Mouse (Mus musculus): ENCODE results near the gene Grik4. TPM values are rescaled to one million over a fixed set of nuclear protein-coding genes. Genes with fewer than 3 reads are reported as not detected.

Gene Grik4
- total and polyA plus RNA-seq, 2 experiments from 2014 or later: 9.5 to 17.2 TPM

DNA sequence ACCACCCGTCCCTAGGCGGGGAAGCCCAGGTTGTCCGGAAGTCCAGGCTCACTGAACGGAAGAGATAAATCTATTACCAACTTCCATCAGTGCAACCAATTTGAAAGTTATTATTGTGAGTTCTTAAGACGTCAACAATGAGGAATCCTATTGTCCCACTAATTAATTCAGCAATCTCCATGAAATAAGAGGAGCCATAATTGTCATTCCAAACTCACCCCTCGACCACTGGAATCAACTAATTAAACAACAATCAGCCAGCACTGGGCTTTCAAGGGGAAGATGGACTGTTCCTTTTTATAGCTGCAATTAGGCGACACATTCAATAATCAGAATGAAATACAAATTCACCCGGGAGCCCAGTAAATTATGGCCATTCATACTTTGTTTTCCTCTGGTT lies 58.7 kb downstream of the Grik4 start:
- no peak for ATAC-seq (ENCODE audit: low FRiP score)
- Histone ChIP-seq H3K9me3 (ENCODE audit: low read length) (no peaks in the 10 kb centered on the region), H3K36me3 (ENCODE audit: insufficient read depth, low read length) (no peaks in the 10 kb centered on the region), H3K4me1 (ENCODE audit: insufficient read depth, low read length) (no peaks in the 10 kb centered on the region), H3K9ac (replicated peaks; ENCODE audit: low read length, poor library complexity, severe bottlenecking) (no peak overlapping the region), H3K27ac (ENCODE audit: low read depth, low read length) (no peak overlapping the region), H3K27me3 (ENCODE audit: insufficient read depth, low read length) (0 out of 2 replicates have a peak, but pooled peaks cover 4% of the 10 kb centered on the region), H3K4me2 (ENCODE audit: low read depth, low read length, poor library complexity, severe bottlenecking) (no peak overlapping the region), H3K4me3 (ENCODE audit: low read depth, low read length) (no peak overlapping the region)
- no peak for TF ChIP-seq CTCF (IDR thresholded peaks at IDR 0.05)
- 68% methylated on average over 8 of the region's 8 CpGs for WGBS
- no peak for DNase-seq (ENCODE audit: low spot score)

DNA sequence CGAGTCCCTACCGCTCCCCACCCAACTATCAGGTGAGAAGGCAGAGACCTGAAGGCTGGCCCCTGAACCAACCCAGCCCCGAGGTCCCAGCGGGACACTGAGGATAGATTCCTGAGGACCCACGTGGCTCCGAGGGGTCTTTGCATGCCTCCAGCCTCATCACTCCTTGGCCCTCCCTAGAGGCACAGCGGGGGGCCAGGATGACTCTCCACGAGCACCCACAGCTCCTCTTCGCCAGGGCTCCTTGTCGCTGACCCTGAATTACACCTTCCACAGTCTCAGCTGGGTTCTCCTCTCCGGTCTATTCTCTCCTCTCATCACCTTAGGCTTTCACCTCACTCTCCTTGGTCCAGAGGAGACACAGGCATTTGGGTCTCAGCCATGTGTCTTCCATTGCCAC lies 59.2 kb downstream of the Grik4 start:
- ATAC-seq (ENCODE audit: low FRiP score): no peak
- no peak overlapping the region for H3K9ac ChIP-seq (replicated peaks; ENCODE audit: low read length, poor library complexity, severe bottlenecking)
- TF ChIP-seq CTCF (IDR thresholded peaks at IDR 0.05): no peak

GRCm38 (mm10) chr9:42883006-42883759 lies 61.1 kb downstream of the Grik4 start:
- Histone ChIP-seq H3K4me1 (ENCODE audit: insufficient read depth, low read length) (peaks cover 6% of the 10 kb centered on the region; the same call in 1 of the 2 replicates), H3K9me3 (ENCODE audit: low read length) (no peaks in the 10 kb centered on the region), H3K36me3 (ENCODE audit: insufficient read depth, low read length) (no peaks in the 10 kb centered on the region), H3K9ac (replicated peaks; ENCODE audit: low read length, poor library complexity, severe bottlenecking) (no peak overlapping the region), H3K4me3 (ENCODE audit: low read depth, low read length) (no peak overlapping the region), H3K4me2 (ENCODE audit: low read depth, low read length, poor library complexity, severe bottlenecking) (no peak overlapping the region), H3K27me3 (ENCODE audit: insufficient read depth, low read length) (0 out of 2 replicates have a peak, but pooled peaks cover 4% of the 10 kb centered on the region), H3K27ac (ENCODE audit: low read depth, low read length) (no peak overlapping the region)
- no peak for TF ChIP-seq CTCF (IDR thresholded peaks at IDR 0.05)
- ATAC-seq (ENCODE audit: low FRiP score) (no peak), DNase-seq (ENCODE audit: low spot score) (no peak)
- WGBS: 88% methylated on average over 10 of the region's 10 CpGs

More for the DNA sequence above, 59.2 kb downstream of the Grik4 start:
- 81% methylated on average over 11 of the region's 11 CpGs for WGBS
- H3K9me3 ChIP-seq (ENCODE audit: low read length): no peaks in the 10 kb centered on the region
- no peak for DNase-seq (ENCODE audit: low spot score)
- no peak overlapping the region for H3K27ac ChIP-seq (ENCODE audit: low read depth, low read length)
- H3K4me1 ChIP-seq (ENCODE audit: insufficient read depth, low read length): no peaks in the 10 kb centered on the region
- H3K4me2 ChIP-seq (ENCODE audit: low read depth, low read length, poor library complexity, severe bottlenecking): no peak overlapping the region
- 0 out of 2 replicates have a peak, but pooled peaks cover 4% of the 10 kb centered on the region for H3K27me3 ChIP-seq (ENCODE audit: insufficient read depth, low read length)
- no peak overlapping the region for H3K4me3 ChIP-seq (ENCODE audit: low read depth, low read length)
- H3K36me3 ChIP-seq (ENCODE audit: insufficient read depth, low read length): no peaks in the 10 kb centered on the region

DNA sequence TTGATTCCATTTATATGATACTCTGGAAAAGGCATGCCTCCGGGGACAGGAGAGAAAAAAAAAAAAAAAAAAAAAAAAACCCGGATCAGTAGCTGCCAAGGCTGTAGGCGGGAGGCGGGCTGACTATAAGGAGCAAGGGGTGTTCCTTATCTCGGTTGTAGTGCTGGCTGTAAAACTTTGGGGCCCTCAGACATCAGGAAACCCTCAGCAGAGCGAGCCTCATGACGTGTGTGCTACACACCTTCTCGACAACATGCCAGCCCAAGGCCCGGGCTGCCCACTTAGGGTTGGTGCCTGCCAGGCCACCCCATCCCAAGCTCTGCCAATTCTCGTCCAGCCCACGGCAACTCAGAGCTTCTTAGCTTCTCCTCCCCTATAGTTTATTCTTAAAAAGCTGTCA lies 62.0 kb downstream of the Grik4 start:
- H3K27me3 ChIP-seq (ENCODE audit: insufficient read depth, low read length): 0 out of 2 replicates have a peak, but pooled peaks cover 4% of the 10 kb centered on the region
- peaks cover 7% of the 10 kb centered on the region; the same call in 1 of the 2 replicates for H3K4me1 ChIP-seq (ENCODE audit: insufficient read depth, low read length)
- H3K4me3 ChIP-seq (ENCODE audit: low read depth, low read length): no peak overlapping the region
- H3K9ac ChIP-seq (replicated peaks; ENCODE audit: low read length, poor library complexity, severe bottlenecking): no peak overlapping the region
- no peak for ATAC-seq (ENCODE audit: low FRiP score)
- no peaks in the 10 kb centered on the region for H3K36me3 ChIP-seq (ENCODE audit: insufficient read depth, low read length)
- TF ChIP-seq CTCF (IDR thresholded peaks at IDR 0.05): no peak
- WGBS: 49% methylated on average over 11 of the region's 11 CpGs
- no peaks in the 10 kb centered on the region for H3K9me3 ChIP-seq (ENCODE audit: low read length)
- H3K4me2 ChIP-seq (ENCODE audit: low read depth, low read length, poor library complexity, severe bottlenecking): no peak overlapping the region
- no peak overlapping the region for H3K27ac ChIP-seq (ENCODE audit: low read depth, low read length)
- DNase-seq (ENCODE audit: low spot score): no peak

GRCm38 (mm10) chr9:42881040-42881439 lies 63.3 kb downstream of the Grik4 start:
- H3K4me2 ChIP-seq (ENCODE audit: low read depth, low read length, poor library complexity, severe bottlenecking): no peak overlapping the region

DNA sequence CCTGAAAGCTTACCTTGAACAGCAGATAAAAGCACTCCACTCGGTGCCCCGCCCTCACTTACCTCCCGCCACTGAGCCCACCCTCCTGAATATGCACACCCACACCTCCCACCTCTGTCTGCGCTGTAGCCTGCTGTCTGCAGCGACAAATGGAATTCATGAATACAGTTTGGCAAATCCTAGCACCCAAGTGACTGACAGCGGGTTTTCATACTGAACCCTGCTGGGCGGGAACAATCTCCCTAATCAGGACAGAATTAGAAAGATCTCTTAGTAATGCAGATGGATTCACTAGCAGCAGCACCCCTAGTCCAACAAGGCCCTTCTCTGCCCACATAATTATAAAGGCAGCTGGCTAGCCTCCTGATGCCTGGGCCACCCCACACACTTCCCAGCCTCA lies 65.9 kb downstream of the Grik4 start:
- Histone ChIP-seq H3K36me3 (ENCODE audit: insufficient read depth, low read length) (no peaks in the 10 kb centered on the region), H3K9me3 (ENCODE audit: low read length) (no peaks in the 10 kb centered on the region), H3K27ac (ENCODE audit: low read depth, low read length) (no peak overlapping the region), H3K9ac (replicated peaks; ENCODE audit: low read length, poor library complexity, severe bottlenecking) (no peak overlapping the region), H3K4me1 (ENCODE audit: insufficient read depth, low read length) (peaks cover 7% of the 10 kb centered on the region; the same call in 1 of the 2 replicates), H3K4me2 (ENCODE audit: low read depth, low read length, poor library complexity, severe bottlenecking) (no peak overlapping the region), H3K27me3 (ENCODE audit: insufficient read depth, low read length) (no peaks in the 10 kb centered on the region), H3K4me3 (ENCODE audit: low read depth, low read length) (no peak overlapping the region)
- no peak for DNase-seq (ENCODE audit: low spot score)
- no peak for ATAC-seq (ENCODE audit: low FRiP score)
- 20% methylated on average over 7 of the region's 7 CpGs for WGBS
- TF ChIP-seq CTCF (IDR thresholded peaks at IDR 0.05): no peak

More at GRCm38 (mm10) chr9:42881040-42881439, 63.3 kb downstream of the Grik4 start:
- Histone ChIP-seq H3K9me3 (ENCODE audit: low read length) (no peaks in the 10 kb centered on the region), H3K27ac (ENCODE audit: low read depth, low read length) (no peak overlapping the region), H3K9ac (replicated peaks; ENCODE audit: low read length, poor library complexity, severe bottlenecking) (no peak overlapping the region), H3K36me3 (ENCODE audit: insufficient read depth, low read length) (no peaks in the 10 kb centered on the region), H3K27me3 (ENCODE audit: insufficient read depth, low read length) (0 out of 2 replicates have a peak, but pooled peaks cover 4% of the 10 kb centered on the region), H3K4me3 (ENCODE audit: low read depth, low read length) (no peak overlapping the region), H3K4me1 (ENCODE audit: insufficient read depth, low read length) (peaks cover 7% of the 10 kb centered on the region; the same call in 1 of the 2 replicates)
- DNase-seq (ENCODE audit: low spot score): no peak
- no peak for ATAC-seq (ENCODE audit: low FRiP score)
- 59% methylated on average over 8 of the region's 8 CpGs for WGBS
- TF ChIP-seq CTCF (IDR thresholded peaks at IDR 0.05): no peak
